Mouse (Mus musculus) gastrocnemius, postnatal 10 days (tissue): Measurements from ENCODE around the gene Slc25a24. TPM values are rescaled to one million over a fixed set of nuclear protein-coding genes. Genes with fewer than 3 reads are reported as not detected.

Experiments
- DNase-seq: peaks from one replicate; pipeline ENCODE4 v3.0.0; 2021; ENCODE audit warnings: mixed read lengths
- long read RNA-seq, 2 experiments: library from polyadenylated mRNA; stranded (forward); transcript quantifications; one replicate each; pipeline ENCODE4 v2.0.0; 2021
- total RNA-seq, 2 experiments: library from RNA; stranded (reverse); gene quantifications; 2 replicates each; pipeline ENCODE4 v1.2.3; 2021

Slc25a24 gene
- total RNA-seq, result 10 to 100 TPM; 12.4 to 16.1 TPM
- long read RNA-seq, experiment 1, partial matches to known transcripts, result 2 of 6 reads
- long read RNA-seq, experiment 1, other reads (novel, unspliced or antisense), result 0 of 6 reads
- long read RNA-seq, experiment 2, partial matches to known transcripts, result 2 of 6 reads
- long read RNA-seq, experiment 2, other reads (novel, unspliced or antisense), result 1 of 6 reads

DNA sequence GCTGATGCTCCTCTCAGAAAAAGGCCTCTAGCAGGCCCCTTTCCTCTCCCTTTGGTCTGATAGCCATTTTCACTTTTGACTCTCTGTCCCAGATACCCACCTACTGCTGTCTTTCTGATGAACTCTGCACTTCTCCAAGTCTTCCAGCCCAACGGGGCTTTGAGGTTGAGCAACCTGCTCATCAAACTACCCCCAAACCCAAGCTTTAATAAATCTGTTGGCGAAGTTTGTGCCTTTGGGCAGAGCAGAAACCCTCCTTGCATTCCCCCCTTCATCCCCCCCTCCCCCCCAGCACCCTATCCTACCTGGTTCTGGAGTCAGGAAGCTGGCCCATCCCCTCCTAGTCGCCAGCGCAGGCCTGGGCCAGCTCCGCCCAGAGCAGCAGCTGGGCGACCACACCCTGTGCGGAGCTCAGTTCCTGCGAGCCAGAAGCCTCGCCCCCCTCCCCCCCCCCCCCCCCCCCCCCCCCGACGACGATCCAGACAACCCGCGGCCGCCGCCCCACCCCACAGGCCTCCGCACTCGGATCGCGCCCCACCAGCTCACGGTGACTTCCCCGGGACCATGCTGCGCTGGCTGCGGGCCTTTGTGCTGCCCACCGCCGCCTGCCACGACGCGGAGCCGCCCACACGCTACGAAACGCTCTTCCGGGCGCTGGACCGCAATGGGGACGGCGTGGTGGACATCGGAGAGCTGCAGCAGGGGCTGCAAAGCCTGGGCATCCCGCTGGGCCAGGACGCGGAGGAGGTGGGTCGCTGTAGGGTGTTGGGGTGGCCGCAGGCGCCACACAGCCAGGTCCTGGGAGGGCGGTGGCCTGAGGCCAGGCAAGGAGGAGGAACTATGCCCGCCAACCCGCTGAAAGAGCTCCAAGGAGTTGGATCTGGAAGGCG lies at the start of gene Slc25a24:
Slc25a24 (plus strand) TSS at position 509 of the 890 bp plus-strand sequence.
- peak; percentile 62 for DNase-seq

- DNase-seq, result no peak
Measured at GRCm38 (mm10) chr3:109080169-109080568, 42.8 kb upstream of the Slc25a24 start, which contains the start of gene Slc25a54. Gene Slc25a54 (plus strand): TSS chr3:109080469.

GRCm38 (mm10) chr3:109084418-109084817 lies 38.5 kb upstream of the Slc25a24 start:
- no peak for DNase-seq

- DNase-seq, result no peak
Measured at GRCm38 (mm10) chr3:109088460-109088859, 34.5 kb upstream of the Slc25a24 start.

DNA sequence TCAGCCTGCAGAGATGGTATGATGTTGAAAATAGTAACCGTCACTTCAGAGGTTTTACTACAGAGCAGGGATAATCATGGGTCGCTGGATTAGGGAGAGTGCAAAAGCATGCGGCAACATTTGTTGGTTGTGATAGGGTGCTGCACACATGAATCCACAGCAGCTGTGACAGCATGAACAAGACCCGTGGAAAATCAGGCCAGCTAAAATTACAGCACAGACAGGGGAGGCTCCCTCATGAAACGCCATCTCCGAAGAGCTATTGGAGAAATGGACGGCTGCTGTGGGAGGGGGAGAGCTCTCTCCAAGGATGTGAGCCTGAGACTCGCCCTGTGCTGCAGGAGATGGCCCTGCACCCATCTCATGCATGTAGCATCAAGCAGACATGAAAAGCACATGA lies 18.2 kb upstream of the Slc25a24 start:
- no peak for DNase-seq

GRCm38 (mm10) chr3:109117136-109117535 lies 5.8 kb upstream of the Slc25a24 start:
- DNase-seq, result no peak

DNA sequence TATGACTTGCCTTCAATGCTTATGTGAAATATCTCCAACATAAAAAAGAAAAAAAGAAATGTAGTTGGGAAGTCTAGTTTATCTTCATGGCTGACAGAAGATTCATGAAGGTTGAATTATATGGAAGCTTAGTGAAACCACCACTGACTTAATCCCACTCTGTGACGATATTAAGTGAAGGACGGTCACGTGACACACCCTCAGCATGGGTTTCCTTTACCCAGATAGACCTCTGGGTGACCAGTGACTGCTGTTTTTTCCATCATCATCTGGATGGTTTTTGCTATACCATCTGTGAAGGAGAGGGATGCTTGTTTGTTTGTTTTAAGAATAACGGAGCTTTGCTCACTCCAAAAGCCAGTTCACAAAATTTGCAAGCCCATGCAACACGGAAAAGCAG lies 3.4 kb upstream of the Slc25a24 start:
- DNase-seq, result no peak

DNA sequence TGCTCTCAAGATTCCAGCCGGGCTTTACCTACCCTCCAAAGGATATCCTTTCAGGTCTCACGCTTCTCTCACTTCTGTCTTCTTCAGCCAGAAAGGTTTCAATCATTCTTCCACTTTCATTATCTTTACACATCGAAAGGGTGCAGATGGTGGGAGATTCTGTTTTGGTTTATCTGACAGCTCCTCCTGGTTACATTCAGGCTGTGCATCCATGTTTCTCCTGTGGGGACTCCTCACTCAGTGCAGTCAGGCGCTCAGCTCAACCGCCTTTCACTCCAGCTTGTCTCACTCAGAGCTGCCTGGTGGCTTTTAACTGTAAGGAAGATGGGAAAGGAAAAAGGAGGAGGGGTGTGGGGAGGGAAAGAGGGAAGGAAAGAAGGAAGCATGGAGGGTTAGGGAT lies 3.0 kb upstream of the Slc25a24 start:
- no peak for DNase-seq

- peak; percentile 50 for DNase-seq
Measured at GRCm38 (mm10) chr3:109123531-109123981, 607 bp downstream of the Slc25a24 start.

DNA sequence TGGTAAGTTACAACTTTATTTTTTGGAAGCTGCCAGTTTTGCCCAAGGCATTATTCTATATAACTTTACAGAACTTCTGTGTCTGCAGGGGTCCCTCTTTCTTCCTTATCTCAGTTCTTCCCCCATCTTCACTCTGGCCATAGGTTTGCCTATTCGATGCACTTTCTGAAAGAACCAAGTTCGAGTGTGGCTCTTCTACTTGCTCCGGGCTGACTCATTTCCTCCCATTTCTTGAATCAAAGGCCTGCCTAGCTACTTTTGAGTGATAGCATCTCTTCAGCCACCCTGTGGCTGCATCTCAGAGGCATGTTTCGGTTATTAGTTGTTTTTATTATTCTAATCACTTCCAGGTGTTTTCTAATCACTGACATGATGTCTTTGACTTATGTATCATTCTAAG lies 1.1 kb downstream of the Slc25a24 start:
- no peak for DNase-seq

- DNase-seq, result no peak
Measured at GRCm38 (mm10) chr3:109125531-109125930, 2.6 kb downstream of the Slc25a24 start.

DNA sequence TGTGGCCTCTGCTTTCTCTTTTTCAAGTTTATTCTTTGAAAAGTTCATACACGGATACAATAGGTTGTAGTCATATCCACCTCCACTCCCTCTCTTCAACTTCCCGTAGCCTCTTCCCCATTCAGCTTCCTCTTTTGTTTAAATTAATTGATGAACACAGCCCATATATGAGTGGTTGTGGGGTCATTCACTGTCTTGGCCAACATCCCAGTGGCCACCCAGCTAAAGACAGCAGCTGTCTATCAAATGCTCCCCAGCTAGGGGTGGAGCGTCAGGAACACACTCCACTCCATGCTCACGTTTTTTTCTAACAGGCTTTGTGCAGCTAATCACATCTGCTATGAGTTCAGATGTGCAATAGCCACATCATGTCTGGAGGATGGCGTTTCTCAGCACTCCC lies 6.8 kb downstream of the Slc25a24 start:
- no peak for DNase-seq

- no peak for DNase-seq
Measured at GRCm38 (mm10) chr3:109132966-109133365, 10.0 kb downstream of the Slc25a24 start.

DNA sequence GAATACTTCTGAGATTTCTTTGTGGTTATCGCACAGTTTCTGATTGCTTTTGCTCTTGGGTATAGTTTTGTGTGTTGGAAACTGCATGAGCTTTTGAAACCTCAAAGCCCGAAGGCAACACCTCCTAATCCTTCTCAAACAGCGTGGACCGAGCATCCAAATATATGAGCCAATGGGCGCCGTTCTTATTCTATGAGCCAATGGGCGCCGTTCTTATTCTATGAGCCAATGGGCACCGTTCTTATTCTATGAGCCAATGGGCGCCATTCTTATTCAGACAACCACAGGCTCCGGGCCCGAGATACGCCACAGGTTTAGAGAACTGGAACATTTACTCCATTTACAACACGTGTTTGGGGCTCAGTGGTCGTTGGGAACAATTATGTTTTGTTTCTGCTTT lies 11.1 kb downstream of the Slc25a24 start:
- DNase-seq, result no peak

- no peak for DNase-seq
Measured at GRCm38 (mm10) chr3:109135352-109135751, 12.4 kb downstream of the Slc25a24 start.

- DNase-seq, result no peak
Measured at GRCm38 (mm10) chr3:109152561-109152960, 29.6 kb downstream of the Slc25a24 start.

- no peak for DNase-seq
Measured at GRCm38 (mm10) chr3:109153410-109153809, 30.5 kb downstream of the Slc25a24 start.

GRCm38 (mm10) chr3:109155926-109156669 lies 33.1 kb downstream of the Slc25a24 start:
- no peak for DNase-seq

GRCm38 (mm10) chr3:109157481-109157880 lies 34.5 kb downstream of the Slc25a24 start:
- no peak for DNase-seq

- DNase-seq, result no peak
Measured at GRCm38 (mm10) chr3:109164088-109164487, 41.1 kb downstream of the Slc25a24 start.

- DNase-seq, result no peak
Measured at GRCm38 (mm10) chr3:109164644-109165043, 41.7 kb downstream of the Slc25a24 start.

GRCm38 (mm10) chr3:109165214-109165829 lies 42.4 kb downstream of the Slc25a24 start:
- DNase-seq, result no peak
